ENCODE assay signal across 9 mouse cellular contexts in genomic region chr6:98956522-98957169, GRCm38 (mm10).
DNase-seq lines count a peak whose midpoint lies in the region; ATAC-seq and TF ChIP-seq lines count a peak whose summit lies in the region.
"Had no signal": no experiment of that assay in that cellular context is flagged by ENCODE, and none has a peak within 500 bp of the region (broad histone marks: within the 10 kb centered on the region; RNA-seq: fewer than 3 reads in every experiment).

No protein-coding gene starts in this region.

- DNase-seq in forebrain, postnatal 0 days = no peak
- peak; percentile 13 to 27 for DNase-seq in spleen, postnatal 14 days (ENCODE audit: low spot score in 2 of 2)
- DNase-seq in spleen, adult 12 weeks (ENCODE audit: low spot score) = no peak
- DNase-seq in lung, postnatal 14 days = peak; percentile 47
- no peak for DNase-seq in embryo, embryonic 11 days

- ATAC-seq in forebrain, postnatal 0 days = peak; percentile 69
- no peak; the same call in 1 of the 2 replicates for ATAC-seq in forebrain, embryonic 13.5 days
- ATAC-seq in erythroid progenitor cell, adult 5-6 weeks (replicated peaks; ENCODE audit: low FRiP score, poor library complexity, severe bottlenecking) = no peak
- ATAC-seq in midbrain, embryonic 13.5 days = no peak

- no peaks in the 10 kb centered on the region for H3K4me1 ChIP-seq in forebrain, postnatal 0 days (ENCODE audit: insufficient read depth)
- no peaks in the 10 kb centered on the region for H3K4me1 ChIP-seq in forebrain, embryonic 13.5 days
- H3K4me1 ChIP-seq in midbrain, embryonic 13.5 days (replicated peaks) = peaks cover 24% of the 10 kb centered on the region; the same call in 1 of the 2 replicates

- no peaks in the 10 kb centered on the region for H3K27me3 ChIP-seq in forebrain, postnatal 0 days (ENCODE audit: insufficient read depth, low read length)
- H3K27me3 ChIP-seq in forebrain, embryonic 13.5 days = no peaks in the 10 kb centered on the region; the same call in 1 of the 2 replicates
- no peaks in the 10 kb centered on the region for H3K27me3 ChIP-seq in midbrain, embryonic 13.5 days
- H3K27me3 ChIP-seq: midbrain, embryonic 12.5 days had no signal

- H3K4me3 ChIP-seq in forebrain, postnatal 0 days (ENCODE audit: low read depth, low read length) = no peak overlapping the region
- no peak overlapping the region for H3K4me3 ChIP-seq in forebrain, embryonic 13.5 days
- H3K4me3 ChIP-seq in midbrain, embryonic 13.5 days (replicated peaks) = no peak overlapping the region
- H3K4me3 ChIP-seq: midbrain, embryonic 12.5 days had no signal

- H3K36me3 ChIP-seq in forebrain, postnatal 0 days (ENCODE audit: insufficient read depth) = peaks cover 5% of the 10 kb centered on the region; the same call in 1 of the 2 replicates
- peaks cover 9% of the 10 kb centered on the region; the same call in 1 of the 2 replicates for H3K36me3 ChIP-seq in forebrain, embryonic 13.5 days (ENCODE audit: poor library complexity, severe bottlenecking)
- H3K36me3 ChIP-seq in midbrain, embryonic 13.5 days = peaks cover 14% of the 10 kb centered on the region

- H3K9ac ChIP-seq in forebrain, postnatal 0 days = no peak overlapping the region
- no peak overlapping the region for H3K9ac ChIP-seq in forebrain, embryonic 13.5 days
- H3K9ac ChIP-seq in midbrain, embryonic 13.5 days (replicated peaks) = no peak overlapping the region
- H3K9ac ChIP-seq: midbrain, embryonic 12.5 days had no signal

- no peak for TF ChIP-seq CTCF in forebrain, postnatal 0 days (IDR thresholded peaks at IDR 0.05; ENCODE audit: low read depth)

- H3K9me3 ChIP-seq in forebrain, postnatal 0 days (ENCODE audit: low read length) = no peaks in the 10 kb centered on the region
- no peaks in the 10 kb centered on the region for H3K9me3 ChIP-seq in forebrain, embryonic 13.5 days (replicated peaks)
- no peaks in the 10 kb centered on the region for H3K9me3 ChIP-seq in midbrain, embryonic 13.5 days
- H3K9me3 ChIP-seq: midbrain, embryonic 12.5 days had no signal

- 79% methylated on average over 9 of the region's 9 CpGs for WGBS in forebrain, postnatal 0 days
- 86% methylated on average over 9 of the region's 9 CpGs for WGBS in forebrain, embryonic 13.5 days
- 84% methylated on average over 9 of the region's 9 CpGs for WGBS in midbrain, embryonic 13.5 days

- H3K4me2 ChIP-seq in forebrain, postnatal 0 days (ENCODE audit: low read depth) = no peak overlapping the region
- no peak overlapping the region for H3K4me2 ChIP-seq in forebrain, embryonic 13.5 days
- H3K4me2 ChIP-seq in midbrain, embryonic 13.5 days (replicated peaks) = no peak overlapping the region
- H3K4me2 ChIP-seq: midbrain, embryonic 12.5 days had no signal

- peak overlapping the region; percentile 45; the same call in 1 of the 2 replicates for H3K27ac ChIP-seq in forebrain, postnatal 0 days (ENCODE audit: low read depth, low read length)
- H3K27ac ChIP-seq in forebrain, embryonic 13.5 days = no peak overlapping the region
- H3K27ac ChIP-seq in midbrain, embryonic 13.5 days = no peak overlapping the region
- H3K27ac ChIP-seq: midbrain, embryonic 12.5 days had no signal

Comparison
In these comparisons a context has a peak if more than half of its experiments do, and no peak if none do; other contexts are left out.
1. DNase-seq: peak in spleen, postnatal 14 days (2 of 2) and lung, postnatal 14 days (single experiment); none in forebrain, postnatal 0 days (single experiment), spleen, adult 12 weeks (single experiment) and embryo, embryonic 11 days (single experiment).